Mouse (Mus musculus) neural tube, embryonic 11.5 days (tissue): ENCODE results near the gene Pklr. TPM values are rescaled to one million over a fixed set of nuclear protein-coding genes. Genes with fewer than 3 reads are reported as not detected.

Experiments
- ATAC-seq: fragments of 200-750 bp; cut with Nextera tagmentation; 2 replicates; pipeline ENCODE4 v1.8.0; 2017; ENCODE audit warnings: moderate number of reproducible peaks, mild to moderate bottlenecking, moderate TSS enrichment, moderate library complexity; ENCODE audit not compliant: insufficient read depth, low FRiP score, low TSS enrichment
- DNase-seq: peaks from one replicate; pipeline ENCODE4 v3.0.0-alpha.2; 2015; ENCODE audit warnings: low spot score
- H3K27ac ChIP-seq: fragments of 300-500 bp; sonication (generic); 2 replicates; pipeline ENCODE4 v1.5.1; 2014; ENCODE audit warnings: low read depth, mild to moderate bottlenecking, low read length
- H3K27me3 ChIP-seq: fragments of 300-500 bp; sonication (generic); 2 replicates; pipeline ENCODE4 v1.6.1; 2014; ENCODE audit warnings: mild to moderate bottlenecking, low read length, mixed read lengths; ENCODE audit not compliant: control insufficient read depth, insufficient read depth
- H3K36me3 ChIP-seq: fragments of 300-500 bp; sonication (generic); 2 replicates; pipeline ENCODE4 v1.6.1; 2014; ENCODE audit warnings: mild to moderate bottlenecking, low read length, moderate library complexity, mixed read lengths; ENCODE audit not compliant: control insufficient read depth, insufficient read depth
- H3K4me1 ChIP-seq: fragments of 300-500 bp; sonication (generic); 2 replicates; pipeline ENCODE4 v1.6.1; 2014; ENCODE audit warnings: low read length, mixed read lengths; ENCODE audit not compliant: control insufficient read depth, insufficient read depth
- H3K4me2 ChIP-seq: fragments of 300-500 bp; sonication (generic); 2 replicates; pipeline ENCODE4 v1.6.1; 2014; ENCODE audit warnings: low read depth, mild to moderate bottlenecking, moderate library complexity
- H3K4me3 ChIP-seq: fragments of 300-500 bp; sonication (generic); 2 replicates; pipeline ENCODE4 v1.5.1; 2014; ENCODE audit warnings: low read depth, low read length
- H3K9ac ChIP-seq: fragments of 300-500 bp; sonication (generic); 2 replicates; pipeline ENCODE4 v1.6.1; 2014; ENCODE audit warnings: mild to moderate bottlenecking, low read length
- H3K9me3 ChIP-seq: fragments of 300-500 bp; sonication (generic); 2 replicates; pipeline ENCODE4 v1.6.1; 2016; ENCODE audit warnings: low read length; ENCODE audit not compliant: control insufficient read depth
- WGBS: fragments of 180-500 bp; shearing (Covaris S2); extraction: QIAGEN DNeasy Blood & Tissue Kit; methylation state at CpG from one replicate; pipeline ENCODE4 v1.1.7; 2014; 5-methylcytosine and 5-hydroxymethylcytosine counted together
- polyA plus RNA-seq: library from polyadenylated mRNA; unstranded; fragments of >200 nt; fragmentation: Nextera tagmentation; extraction: Ambion mirVana; gene quantifications from 2 replicates; pipeline ENCODE4 v1.2.1, GENCODE M21; 2014

Gene Pklr
- polyA plus RNA-seq, 1 experiment from 2014 or later: 2.4 TPM

DNA sequence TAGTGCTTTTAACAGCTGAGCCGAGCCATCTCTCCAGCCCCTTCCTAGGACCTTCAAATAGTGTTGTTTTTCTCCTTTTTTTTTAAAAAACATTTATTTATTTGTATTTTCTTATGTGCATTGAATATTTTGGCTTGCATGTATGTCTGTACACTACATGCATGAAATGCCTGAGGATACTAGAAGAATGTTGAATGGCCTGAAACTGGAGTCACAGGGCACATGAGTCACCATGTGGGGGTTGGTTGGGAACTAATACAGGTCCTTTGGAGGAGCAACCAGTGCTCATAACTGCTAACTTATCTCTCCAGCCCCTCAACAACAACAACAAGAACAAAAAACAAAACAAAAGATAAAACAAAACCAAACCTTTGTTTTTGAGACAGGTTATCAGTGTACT is 27.2 kb downstream of the Pklr start:
- Histone ChIP-seq H3K4me2 (no peak overlapping the region), H3K4me1 (peaks cover 15% of the 10 kb centered on the region), H3K36me3 (no peaks in the 10 kb centered on the region; the same call in 1 of the 2 replicates), H3K27ac (no peak overlapping the region), H3K27me3 (peaks cover 4% of the 10 kb centered on the region; the same call in 1 of the 2 replicates), H3K4me3 (no peak overlapping the region), H3K9me3 (no peaks in the 10 kb centered on the region), H3K9ac (no peak overlapping the region)
- 79% methylated on average over 1 of the region's 1 CpGs for WGBS
- ATAC-seq (no peak), DNase-seq (no peak)

DNA sequence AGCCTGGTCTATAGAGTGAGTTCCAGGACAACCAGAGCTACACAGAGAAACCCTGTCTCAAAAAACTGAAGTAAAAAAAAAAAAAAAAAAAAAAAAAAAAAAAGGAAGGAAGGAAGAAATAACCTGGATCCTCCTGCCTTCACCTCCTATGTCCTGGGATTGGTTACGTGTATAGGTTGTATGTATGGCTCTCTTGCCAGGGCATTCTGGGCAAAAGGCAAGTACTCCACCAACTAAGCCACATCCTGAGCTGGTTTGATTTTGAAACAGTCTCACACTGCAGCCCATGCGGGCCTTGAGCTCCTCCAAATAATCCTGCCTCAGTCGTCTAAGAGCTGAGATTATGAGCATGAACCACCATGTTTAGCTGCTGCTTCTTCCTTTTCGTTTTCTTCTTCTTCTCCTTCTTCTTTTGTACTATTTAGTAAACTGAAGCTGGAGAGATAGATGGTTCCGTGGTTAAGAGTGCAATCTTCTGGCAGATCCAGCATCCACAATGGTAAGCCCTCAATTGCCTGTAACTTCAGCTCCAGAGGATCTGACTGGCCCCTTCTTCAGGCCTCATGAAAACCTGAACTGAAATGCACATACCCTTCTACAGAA is 27.8 kb downstream of the Pklr start:
- ATAC-seq (no peak), DNase-seq (no peak)
- Histone ChIP-seq H3K4me2 (peak overlapping the region; percentile 83), H3K36me3 (peaks cover 2% of the 10 kb centered on the region), H3K27me3 (peaks cover 3% of the 10 kb centered on the region; the same call in 1 of the 2 replicates), H3K27ac (no peak overlapping the region), H3K9ac (no peak overlapping the region), H3K9me3 (no peaks in the 10 kb centered on the region), H3K4me3 (peak overlapping the region; percentile 77), H3K4me1 (peaks cover 13% of the 10 kb centered on the region)
- 79% methylated on average over 5 of the region's 5 CpGs for WGBS

DNA sequence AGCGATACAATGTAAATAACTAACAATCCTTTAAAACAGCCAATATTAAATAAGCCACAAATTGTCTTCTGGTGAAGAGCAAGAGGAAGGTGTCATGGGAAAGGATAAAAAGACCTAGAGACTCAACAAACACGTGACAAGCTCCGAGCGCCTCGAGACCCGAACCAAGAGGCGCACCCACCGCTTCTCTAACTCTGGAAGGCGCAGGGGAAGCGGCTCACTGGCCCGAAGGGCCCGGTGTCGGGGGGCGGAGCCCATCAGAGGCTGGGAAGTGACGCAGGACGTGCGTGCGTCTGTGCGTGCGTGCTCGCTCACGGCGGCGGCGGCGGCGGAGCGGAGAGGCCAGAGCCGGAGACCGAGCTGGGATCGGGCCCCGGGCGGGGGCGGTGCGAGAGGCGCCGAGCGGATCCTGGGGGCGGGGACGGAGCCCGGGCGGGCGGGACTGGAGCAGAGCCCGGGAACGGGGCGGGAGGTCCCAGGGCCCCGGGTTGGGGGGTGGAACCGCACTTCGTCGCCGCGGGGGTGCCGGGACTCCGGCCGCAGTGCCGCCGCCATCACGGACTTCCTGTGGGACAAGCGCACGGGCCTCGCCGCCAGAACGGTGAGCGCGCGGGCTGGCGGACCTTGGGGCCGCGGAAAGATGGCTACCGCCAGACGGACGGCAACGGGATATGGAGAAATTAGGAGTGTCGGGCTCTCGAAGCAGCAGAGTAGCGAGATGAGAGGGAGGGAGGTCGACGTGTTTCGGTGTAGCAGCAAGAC is 28.7 kb downstream of the Pklr start, which contains the start of gene Clk2:
Gene Clk2 (plus strand): TSS at position 290 of the 762 bp plus-strand sequence.
- Histone ChIP-seq H3K9ac (peak within 1 kb of the TSS; percentile 88), H3K4me3 (peak within 1 kb of the TSS; percentile 77), H3K9me3 (no peaks in the 10 kb centered on the region), H3K4me2 (peak within 1 kb of the TSS; percentile 83), H3K27ac (peak within 1 kb of the TSS; percentile 90), H3K36me3 (peaks cover 10% of the 10 kb centered on the region), H3K27me3 (no peaks in the 10 kb centered on the region), H3K4me1 (peaks cover 9% of the 10 kb centered on the region)
- DNase-seq: peak; percentile 97
- peak; percentile 93 for ATAC-seq
- under 1% methylated on average over 76 of the region's 79 CpGs for WGBS

DNA sequence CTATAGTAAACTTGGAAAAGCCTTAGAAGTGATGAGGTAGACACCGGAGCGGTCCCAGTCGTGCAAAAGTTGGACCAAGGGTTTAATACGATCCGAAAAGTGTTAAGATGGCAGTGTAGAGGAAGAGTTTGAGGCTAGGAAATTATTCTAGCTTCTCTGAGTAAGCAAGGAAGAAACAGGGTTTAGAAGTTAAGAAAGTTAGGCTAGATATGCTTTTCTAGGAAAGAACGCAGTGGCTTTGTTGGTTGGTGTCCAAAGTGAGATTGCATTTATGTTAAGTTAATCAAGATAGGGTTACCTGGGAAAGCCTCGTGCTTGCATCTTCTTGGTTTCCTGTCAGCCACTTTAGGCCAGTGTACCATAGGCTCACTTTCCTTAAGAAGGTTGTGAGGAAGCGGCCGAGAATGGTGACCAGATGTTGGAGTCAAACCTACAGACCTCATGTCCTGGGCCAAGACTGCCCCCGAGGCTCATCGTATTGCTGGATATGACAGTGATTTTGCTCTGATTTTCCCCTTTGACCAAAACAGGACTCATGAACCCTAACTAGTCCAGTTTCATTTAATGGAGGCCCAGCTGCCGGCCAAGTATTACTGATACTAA is 29.4 kb downstream of the Pklr start:
- Histone ChIP-seq H3K4me3 (peak overlapping the region; percentile 77), H3K4me1 (peaks cover 7% of the 10 kb centered on the region), H3K27ac (peak overlapping the region; percentile 90), H3K9ac (peak overlapping the region; percentile 88), H3K9me3 (no peaks in the 10 kb centered on the region), H3K27me3 (no peaks in the 10 kb centered on the region), H3K36me3 (peaks cover 17% of the 10 kb centered on the region), H3K4me2 (peak overlapping the region; percentile 83)
- no peak for DNase-seq
- WGBS: 24% methylated on average over 12 of the region's 12 CpGs
- no peak for ATAC-seq

DNA sequence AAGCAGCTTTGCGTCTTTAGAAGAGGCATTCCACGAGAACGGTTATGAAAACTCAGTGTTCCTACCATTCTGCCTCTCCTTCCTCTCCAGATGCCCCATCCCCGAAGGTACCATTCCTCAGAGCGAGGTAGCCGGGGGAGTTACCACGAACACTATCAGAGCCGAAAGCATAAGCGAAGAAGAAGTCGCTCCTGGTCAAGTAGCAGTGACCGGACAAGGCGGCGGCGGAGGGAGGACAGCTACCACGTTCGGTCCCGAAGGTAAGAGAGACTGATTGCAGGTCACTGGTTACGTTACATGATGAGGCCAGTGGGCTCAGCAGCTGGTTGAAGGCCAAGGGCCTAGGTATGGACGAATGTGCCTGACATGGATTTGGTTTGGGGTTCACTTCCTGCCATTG is 31.0 kb downstream of the Pklr start:
- WGBS: 97% methylated on average over 19 of the region's 19 CpGs
- Histone ChIP-seq H3K9ac (no peak overlapping the region), H3K27ac (no peak overlapping the region), H3K4me2 (no peak overlapping the region), H3K36me3 (peaks cover 23% of the 10 kb centered on the region), H3K27me3 (no peaks in the 10 kb centered on the region), H3K9me3 (no peaks in the 10 kb centered on the region), H3K4me1 (peaks cover 7% of the 10 kb centered on the region), H3K4me3 (no peak overlapping the region)
- no peak for DNase-seq
- ATAC-seq: no peak

DNA sequence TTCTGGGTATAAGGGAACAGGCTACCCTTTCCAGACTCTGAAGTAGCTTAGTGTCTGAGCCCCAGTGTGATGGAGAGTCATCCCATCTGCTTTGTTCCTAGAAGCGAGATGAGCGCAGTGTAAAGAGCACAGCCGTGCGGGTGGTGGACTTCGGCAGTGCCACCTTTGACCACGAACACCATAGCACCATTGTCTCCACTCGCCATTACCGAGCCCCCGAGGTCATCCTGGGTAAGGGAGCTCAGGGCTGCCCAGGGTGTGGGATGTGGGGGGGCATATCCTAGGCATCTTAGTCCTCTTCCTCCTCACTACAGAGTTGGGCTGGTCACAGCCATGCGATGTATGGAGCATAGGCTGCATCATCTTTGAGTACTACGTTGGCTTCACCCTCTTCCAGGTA is 38.9 kb downstream of the Pklr start:
- whole genome bisulfite sequencing: 94% methylated on average over 11 of the region's 11 CpGs
- Histone ChIP-seq H3K4me3 (no peak overlapping the region), H3K9me3 (no peaks in the 10 kb centered on the region), H3K4me2 (no peak overlapping the region), H3K27ac (no peak overlapping the region), H3K4me1 (peaks cover 9% of the 10 kb centered on the region), H3K36me3 (peaks cover 32% of the 10 kb centered on the region), H3K9ac (no peak overlapping the region), H3K27me3 (no peaks in the 10 kb centered on the region)
- ATAC-seq: no peak
- no peak for DNase-seq

DNA sequence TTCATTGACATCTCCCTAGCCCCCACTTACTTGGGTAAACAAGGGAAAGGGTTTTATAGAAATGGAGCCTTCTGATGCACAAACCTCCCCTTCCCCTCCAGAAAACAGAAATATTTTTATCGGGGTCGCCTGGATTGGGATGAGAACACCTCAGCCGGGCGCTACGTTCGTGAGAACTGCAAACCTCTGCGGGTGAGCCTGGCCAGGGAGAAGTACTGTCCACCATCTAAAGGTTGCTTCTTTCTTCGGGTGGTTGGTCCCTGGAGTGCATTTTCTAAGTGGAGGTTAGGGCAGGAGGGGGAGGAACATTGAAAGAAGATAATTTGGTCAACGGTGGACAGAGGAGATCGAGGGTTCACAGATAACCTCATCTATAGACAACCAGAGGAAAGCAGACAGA is 39.6 kb downstream of the Pklr start:
- ATAC-seq: no peak
- H3K36me3 ChIP-seq: peaks cover 27% of the 10 kb centered on the region

DNA sequence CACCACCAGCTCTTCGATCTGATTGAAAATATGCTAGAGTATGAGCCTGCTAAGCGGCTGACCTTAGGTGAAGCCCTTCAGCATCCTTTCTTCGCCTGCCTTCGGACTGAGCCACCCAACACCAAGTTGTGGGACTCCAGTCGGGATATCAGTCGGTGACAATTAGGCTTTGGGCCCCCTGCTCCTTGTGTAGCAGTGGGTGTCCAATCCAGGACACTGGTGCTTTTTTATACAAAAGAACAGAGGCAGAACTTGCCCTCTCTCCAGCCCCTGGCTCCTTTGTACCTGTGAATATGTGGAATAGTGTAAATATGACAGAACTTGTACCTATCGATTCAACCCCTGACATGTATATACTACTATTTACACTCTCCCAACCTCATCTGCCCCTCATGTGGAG is 40.5 kb downstream of the Pklr start:
- Histone ChIP-seq H3K9me3 (no peaks in the 10 kb centered on the region), H3K4me1 (peaks cover 9% of the 10 kb centered on the region), H3K27ac (no peak overlapping the region), H3K4me3 (no peak overlapping the region), H3K9ac (no peak overlapping the region), H3K27me3 (no peaks in the 10 kb centered on the region), H3K4me2 (no peak overlapping the region), H3K36me3 (peaks cover 26% of the 10 kb centered on the region)
- peak; percentile 18; the same call in 1 of the 2 replicates for ATAC-seq
- 84% methylated on average over 7 of the region's 7 CpGs for WGBS
- DNase-seq: no peak

More for the DNA sequence above, 39.6 kb downstream of the Pklr start:
- Histone ChIP-seq H3K9ac (no peak overlapping the region), H3K9me3 (no peaks in the 10 kb centered on the region), H3K4me2 (no peak overlapping the region), H3K4me1 (peaks cover 9% of the 10 kb centered on the region), H3K27me3 (no peaks in the 10 kb centered on the region), H3K4me3 (no peak overlapping the region), H3K27ac (no peak overlapping the region)
- no peak for DNase-seq
- 92% methylated on average over 10 of the region's 10 CpGs for WGBS
